Mouse (Mus musculus): Measurements from ENCODE around the gene Gfy.

The Gfy gene

GRCm38 (mm10) chr7:45148534-45149098 lies 30.8 kb downstream of the Gfy start:
- DNase-seq (ENCODE audit: low read depth), result no peak

GRCm38 (mm10) chr7:45147899-45148298 lies 31.5 kb downstream of the Gfy start:
- no peak for DNase-seq (ENCODE audit: low read depth)

- no peak for DNase-seq (ENCODE audit: low read depth)
These were observed 32.1 kb downstream of the Gfy start for GRCm38 (mm10) chr7:45147267-45147666.

GRCm38 (mm10) chr7:45145460-45145859 lies 33.9 kb downstream of the Gfy start:
- DNase-seq (ENCODE audit: low read depth), result no peak

- DNase-seq (ENCODE audit: low read depth), result no peak
These were observed 34.8 kb downstream of the Gfy start for GRCm38 (mm10) chr7:45144368-45145174.

- no peak for DNase-seq (ENCODE audit: low read depth)
These were observed 37.5 kb downstream of the Gfy start for GRCm38 (mm10) chr7:45141914-45142313.

GRCm38 (mm10) chr7:45141319-45141718 lies 38.0 kb downstream of the Gfy start:
- DNase-seq (ENCODE audit: low read depth), result no peak

- no peak for DNase-seq (ENCODE audit: low read depth)
These were observed 39.3 kb downstream of the Gfy start for GRCm38 (mm10) chr7:45139904-45140723.

- no peak for DNase-seq (ENCODE audit: low read depth)
These were observed 41.0 kb downstream of the Gfy start for GRCm38 (mm10) chr7:45138403-45138802.

- no peak for DNase-seq (ENCODE audit: low read depth)
These were observed 42.0 kb downstream of the Gfy start for GRCm38 (mm10) chr7:45137171-45138006.

GRCm38 (mm10) chr7:45135993-45136567 lies 43.3 kb downstream of the Gfy start, which contains the start of the genes Gm45713 and Flt3l:
TSS of gene Gm45713 (minus strand) at chr7:45136231.
TSS of gene Flt3l (minus strand) at chr7:45136432.
- DNase-seq (ENCODE audit: low read depth), result peak; percentile 97

- DNase-seq (ENCODE audit: low read depth), result no peak
These were observed 44.0 kb downstream of the Gfy start for GRCm38 (mm10) chr7:45135370-45135769.

GRCm38 (mm10) chr7:45134544-45135026 lies 44.8 kb downstream of the Gfy start:
- peak; percentile 68 for DNase-seq (ENCODE audit: low read depth)

GRCm38 (mm10) chr7:45133446-45134159 lies 45.8 kb downstream of the Gfy start:
- DNase-seq (ENCODE audit: low read depth), result no peak

GRCm38 (mm10) chr7:45131850-45132249 lies 47.5 kb downstream of the Gfy start:
- DNase-seq (ENCODE audit: low read depth), result no peak

- no peak for DNase-seq (ENCODE audit: low read depth)
These were observed 49.4 kb downstream of the Gfy start for GRCm38 (mm10) chr7:45129776-45130512.

GRCm38 (mm10) chr7:45129318-45129717 lies 50.1 kb downstream of the Gfy start:
- peak; percentile 81 for DNase-seq (ENCODE audit: low read depth)

- DNase-seq (ENCODE audit: low read depth), result peak; percentile 99
These were observed 50.6 kb downstream of the Gfy start, which contains the start of gene Rpl13a for GRCm38 (mm10) chr7:45128624-45129246. TSS of gene Rpl13a (minus strand) at chr7:45128761.

GRCm38 (mm10) chr7:45127700-45128224 lies 51.6 kb downstream of the Gfy start:
- peak; percentile 28 for DNase-seq (ENCODE audit: low read depth)
